Mouse (Mus musculus) bone marrow, adult 2 months (tissue): Measurements from ENCODE around the gene Ybey. TPM values are rescaled to one million over a fixed set of nuclear protein-coding genes. Genes with fewer than 3 reads are reported as not detected.

Experiments
- H3K27ac ChIP-seq: fragments of 200-500 bp; 2 replicates; pipeline ENCODE4 v1.5.1; 2012; ENCODE audit warnings: low read depth, mild to moderate bottlenecking, control low read depth, inconsistent platforms, low read length; ENCODE audit not compliant: control insufficient read depth, poor library complexity, insufficient read depth
- H3K4me1 ChIP-seq: fragments of 200-500 bp; 2 replicates; pipeline ENCODE4 v1.6.1; 2011; ENCODE audit warnings: low read length; ENCODE audit not compliant: control insufficient read depth, insufficient read depth
- H3K4me3 ChIP-seq: fragments of 200-500 bp; replicated peaks from 2 replicates; pipeline ENCODE3; 2011; ENCODE audit warnings: mild to moderate bottlenecking, low read depth, low read length, control low read depth; ENCODE audit not compliant: control insufficient read depth
- CTCF ChIP-seq: fragments of 200-500 bp; IDR thresholded peaks from 2 replicates; pipeline ENCODE4 v1.5.1; 2011; ENCODE audit warnings: low read length, control low read depth; ENCODE audit not compliant: control insufficient read depth, insufficient read depth
- POLR2A ChIP-seq: fragments of 200-500 bp; IDR thresholded peaks from 2 replicates; pipeline ENCODE4 v1.6.1; 2011; ENCODE audit warnings: low read depth, mild to moderate bottlenecking, control low read depth, low read length, borderline replicate concordance; ENCODE audit not compliant: control insufficient read depth
- WGBS: fragments of 180-500 bp; shearing (Covaris S2); methylation state at CpG from one replicate; pipeline ENCODE4 v1.1.7; 2018; 5-methylcytosine and 5-hydroxymethylcytosine counted together
- polyA plus RNA-seq: library from polyadenylated mRNA; stranded (reverse); fragments of >200 nt; gene quantifications from 2 replicates; pipeline ENCODE4 v1.2.4, GENCODE M21; 2011; ENCODE audit warnings: low replicate concordance; ENCODE audit not compliant: missing spikeins, insufficient read depth, insufficient read length

Gene Ybey
- polyA plus RNA-seq, 1 experiment = 4.2 TPM

- Histone ChIP-seq H3K4me1 (no peaks in the 10 kb centered on the region; the same call in none of the 2 replicates), H3K27ac (no peak overlapping the region), H3K4me3 (no peak overlapping the region)
- no peak for TF ChIP-seq CTCF
- no peak for TF ChIP-seq POLR2A
- 63% methylated on average over 7 of the region's 7 CpGs for WGBS
Observed at GRCm38 (mm10) chr10:76425674-76426073, 43.2 kb downstream of the Ybey start.

DNA sequence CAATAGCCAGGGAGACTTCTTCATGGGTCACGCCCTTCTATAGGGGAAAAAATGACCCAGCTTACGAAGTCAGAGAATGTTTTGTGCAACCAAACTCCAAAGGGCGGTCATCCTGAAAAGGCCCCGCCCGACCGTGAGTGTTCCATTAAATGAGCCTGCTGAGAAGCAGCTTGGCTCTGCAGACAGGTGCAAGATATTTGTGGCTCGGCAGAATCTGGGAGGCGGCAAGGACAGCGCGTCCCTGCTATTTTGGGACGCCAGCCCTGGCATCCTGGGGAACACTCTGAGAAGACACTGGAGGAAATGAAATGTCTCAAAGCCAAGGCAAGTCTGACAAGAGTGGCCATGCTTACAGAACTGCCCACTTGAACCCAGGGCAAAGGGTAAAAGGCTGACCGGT lies 52.1 kb downstream of the Ybey start:
- WGBS = 92% methylated on average over 12 of the region's 12 CpGs
- TF ChIP-seq CTCF (no peak), POLR2A (no peak)
- no peaks in the 10 kb centered on the region for H3K4me1 ChIP-seq
- no peak overlapping the region for H3K4me3 ChIP-seq
- no peak overlapping the region for H3K27ac ChIP-seq

Other genes with a start within 250 kb of the Ybey start
- gene Prmt2, start 231.2 kb downstream of the Ybey start, polyA plus RNA-seq = 2.5 and 4.7 TPM in 2 replicates
- gene S100b, start 215.3 kb downstream of the Ybey start, polyA plus RNA-seq = 2.6 and 3.4 TPM in 2 replicates
- gene Dip2a, start 123.8 kb downstream of the Ybey start, polyA plus RNA-seq = 1.9 and 2.0 TPM in 2 replicates
- gene AC141477.1, start 28.7 kb downstream of the Ybey start, polyA plus RNA-seq = 35.4 TPM in 1 of 2 replicates, not detected in the other
- 19.9 and 24.8 TPM in 2 replicates for gene Pcnt, start 26.3 kb downstream of the Ybey start, polyA plus RNA-seq
- gene 2610028H24Rik, start 20.0 kb downstream of the Ybey start, polyA plus RNA-seq = not detected in 2 replicates
- 17.1 and 34.0 TPM in 2 replicates for gene Mcm3ap, start 187 bp downstream of the Ybey start, polyA plus RNA-seq
- gene Lss, start 62.5 kb upstream of the Ybey start, polyA plus RNA-seq = 1.4 and 4.6 TPM in 2 replicates
- not detected in 2 replicates for gene Spatc1l, start 93.2 kb upstream of the Ybey start, polyA plus RNA-seq
- gene Ftcd, start 106.5 kb upstream of the Ybey start, polyA plus RNA-seq = 1.1 and 1.4 TPM in 2 replicates
- 4.7 and 6.2 TPM in 2 replicates for gene Col6a2, start 154.5 kb upstream of the Ybey start, polyA plus RNA-seq